Mouse (Mus musculus): ENCODE results near the gene Pacs2. TPM values are rescaled to one million over a fixed set of nuclear protein-coding genes. Genes with fewer than 3 reads are reported as not detected.

Gene Pacs2
- total RNA-seq, 2 experiments from 2014 or later, result 34.7 to 38.5 TPM

GRCm38 (mm10) chr12:113042543-113042942 lies 28.2 kb downstream of the Pacs2 start:
- DNase-seq, result no peak

DNA sequence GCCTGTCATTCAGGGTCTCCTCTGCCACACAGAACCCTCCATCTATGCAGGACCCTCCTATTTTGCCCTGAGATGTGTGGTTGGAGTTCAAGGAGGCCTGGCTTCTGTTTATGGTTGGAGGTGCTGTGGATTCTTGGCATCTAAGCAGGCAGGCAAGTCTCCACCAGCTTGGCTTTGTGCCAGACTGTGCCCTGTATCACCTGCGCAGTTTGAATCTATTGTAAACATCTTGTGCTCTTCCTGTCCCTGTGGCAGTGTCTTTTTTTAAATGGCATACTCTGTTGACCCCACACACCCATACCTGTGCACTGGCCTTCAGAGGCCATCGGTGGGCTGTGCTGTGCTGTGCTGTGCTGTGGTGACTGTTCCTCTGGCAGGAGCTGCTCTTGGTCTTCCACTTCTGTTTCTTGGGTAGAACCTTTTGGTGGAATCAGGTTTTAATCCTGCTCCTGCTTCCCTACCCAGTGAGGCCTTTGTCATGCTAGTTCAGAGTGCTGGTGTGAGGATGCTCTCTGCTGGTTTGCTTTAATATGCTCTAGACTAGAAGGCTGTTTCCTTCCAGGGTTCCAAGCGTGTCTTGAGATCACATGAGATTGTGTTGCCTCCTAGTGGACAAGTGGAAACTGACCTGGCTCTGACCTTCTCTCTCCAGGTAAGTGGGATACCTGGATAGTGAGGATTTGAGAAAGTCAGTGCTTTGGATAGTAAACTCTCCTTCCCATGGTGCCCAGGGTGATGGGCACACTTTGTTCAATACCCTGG lies 30.8 kb downstream of the Pacs2 start:
- DNase-seq, result no peak

GRCm38 (mm10) chr12:113046861-113047260 lies 32.6 kb downstream of the Pacs2 start:
- DNase-seq, result no peak

DNA sequence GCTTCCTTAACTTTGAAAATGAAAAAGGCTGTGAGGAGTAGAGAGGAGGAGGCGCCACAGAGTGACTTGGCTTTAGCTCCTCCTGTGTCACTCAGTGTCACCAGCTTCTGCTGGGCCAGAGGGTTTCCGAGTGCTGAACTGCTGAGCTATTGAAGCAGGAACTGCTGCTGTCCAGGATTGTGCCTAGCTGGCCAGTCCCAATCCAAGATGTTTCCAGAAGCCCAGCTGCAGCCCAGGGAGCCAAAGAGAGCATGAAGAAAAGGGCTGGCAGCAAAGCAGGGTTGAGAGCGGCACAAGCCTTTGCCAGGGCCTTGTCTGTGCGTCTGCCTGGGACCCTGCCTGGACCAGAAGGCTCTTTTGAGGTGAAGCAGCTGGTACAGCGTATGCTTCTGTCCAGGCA lies 33.8 kb downstream of the Pacs2 start:
- DNase-seq, result no peak

GRCm38 (mm10) chr12:113049836-113050235 lies 35.5 kb downstream of the Pacs2 start:
- no peak for DNase-seq

DNA sequence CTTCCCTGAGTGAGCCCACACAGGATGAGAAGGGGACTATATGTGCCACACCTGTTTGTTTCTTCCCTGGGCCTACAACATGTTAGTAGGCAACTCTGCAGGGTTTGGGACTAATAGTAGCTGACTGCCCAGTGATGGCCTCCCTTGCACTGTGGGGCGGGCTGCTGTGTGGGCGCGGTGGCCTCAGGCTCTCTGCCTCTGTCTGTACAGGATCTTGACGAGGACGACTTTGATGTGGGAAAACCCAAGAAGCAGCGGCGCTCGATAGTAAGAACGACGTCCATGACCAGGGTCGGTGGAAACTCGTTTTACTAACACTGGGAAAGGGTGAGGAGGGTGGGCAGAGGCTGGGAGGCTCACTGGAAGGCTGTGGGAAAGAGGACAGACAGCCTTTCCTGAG lies 36.4 kb downstream of the Pacs2 start:
- no peak for DNase-seq

DNA sequence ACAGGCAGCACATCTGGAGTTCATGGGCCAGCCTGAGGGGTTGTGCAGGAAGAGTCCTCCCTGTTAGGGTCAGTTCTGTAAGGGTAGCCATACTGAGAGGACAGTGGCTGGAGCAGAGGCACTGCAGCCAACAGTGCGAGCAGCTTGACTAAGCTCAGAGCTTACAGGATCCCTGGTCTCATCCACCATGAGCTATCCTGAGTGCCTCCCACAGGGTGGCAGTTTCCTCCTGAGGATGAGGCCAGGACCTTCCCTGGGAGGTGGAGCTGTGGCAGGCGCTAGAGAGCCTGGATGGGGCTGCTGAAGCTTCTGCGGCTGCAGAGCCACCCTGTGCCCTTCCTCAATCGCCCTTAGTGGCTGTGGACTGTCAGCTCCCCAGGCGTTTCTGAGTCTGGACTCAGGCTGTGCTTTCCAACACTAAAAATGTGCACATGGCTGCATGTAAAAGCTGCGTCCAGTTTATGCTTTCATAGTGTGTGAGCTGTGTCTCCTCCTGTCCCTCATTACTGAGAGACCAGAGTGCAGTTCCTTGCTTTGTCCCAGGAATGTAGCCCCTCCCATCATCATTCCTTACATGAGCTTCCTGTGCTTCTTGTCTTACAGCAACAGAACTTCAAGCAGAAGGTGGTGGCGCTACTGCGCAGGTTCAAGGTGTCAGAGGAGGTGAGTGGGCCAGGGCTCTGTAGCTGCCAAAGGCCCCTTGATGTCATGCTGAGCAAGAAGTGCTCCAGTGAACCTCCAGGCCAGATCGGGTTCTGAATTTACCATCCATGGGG lies 37.5 kb downstream of the Pacs2 start:
- DNase-seq, result no peak

DNA sequence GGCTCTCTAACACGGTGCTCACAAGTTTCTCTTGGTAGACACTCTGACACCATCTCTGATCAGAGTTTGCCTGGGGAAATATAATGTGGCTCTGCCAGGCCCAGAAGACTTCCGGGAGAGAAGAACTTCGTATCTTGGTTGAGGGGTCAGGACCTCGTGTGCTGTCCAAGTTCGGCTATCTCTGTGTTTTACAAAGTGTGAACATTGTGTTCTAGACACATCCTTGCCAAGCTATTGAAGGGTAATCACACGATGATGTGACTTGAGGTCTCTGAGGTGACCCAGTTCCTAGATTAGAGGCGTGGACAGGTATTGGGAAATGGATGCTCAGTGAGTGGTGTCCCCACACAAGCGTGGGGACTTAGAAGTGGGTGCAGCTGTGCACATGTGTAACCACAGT lies 41.8 kb downstream of the Pacs2 start:
- DNase-seq, result no peak

DNA sequence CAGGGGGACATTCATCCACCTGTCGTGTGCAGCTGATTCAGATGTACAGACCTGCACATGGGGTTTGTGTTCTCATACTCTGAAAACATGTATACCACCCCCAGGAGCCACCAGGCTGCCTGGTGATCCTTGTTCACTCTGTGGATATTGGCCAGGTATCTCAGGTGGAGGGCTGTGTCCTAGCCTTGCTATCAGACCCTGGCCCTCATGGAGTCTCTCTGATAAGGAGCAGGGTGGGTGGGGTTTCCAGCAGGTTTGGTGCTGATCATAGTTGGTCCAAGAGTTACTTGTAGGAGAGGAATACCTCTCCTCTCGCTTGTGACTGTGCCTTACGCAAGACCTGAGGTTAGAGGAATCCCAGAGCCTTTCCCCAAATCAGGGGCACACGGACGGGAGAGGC lies 45.9 kb downstream of the Pacs2 start:
- DNase-seq, result no peak

DNA sequence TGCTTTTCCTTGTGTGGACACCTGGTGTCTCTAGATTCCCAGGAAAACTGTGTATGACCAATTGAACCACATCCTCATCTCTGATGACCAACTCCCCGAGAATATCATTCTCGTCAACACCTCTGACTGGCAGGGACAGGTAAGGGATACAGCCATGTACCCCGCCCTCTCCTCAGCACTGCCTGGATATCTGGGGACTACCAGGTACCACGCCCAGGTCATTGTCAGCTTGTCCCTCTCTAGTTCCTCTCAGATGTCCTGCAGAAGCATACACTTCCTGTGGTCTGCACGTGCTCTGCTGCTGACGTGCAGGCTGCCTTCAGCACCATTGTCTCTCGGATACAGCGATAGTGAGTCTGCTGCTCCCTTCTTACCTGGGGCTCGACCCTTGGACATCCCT lies 47.3 kb downstream of the Pacs2 start:
- no peak for DNase-seq

GRCm38 (mm10) chr12:113062201-113062600 lies 47.9 kb downstream of the Pacs2 start:
- no peak for DNase-seq

GRCm38 (mm10) chr12:113063700-113064099 lies 49.4 kb downstream of the Pacs2 start:
- no peak for DNase-seq

DNA sequence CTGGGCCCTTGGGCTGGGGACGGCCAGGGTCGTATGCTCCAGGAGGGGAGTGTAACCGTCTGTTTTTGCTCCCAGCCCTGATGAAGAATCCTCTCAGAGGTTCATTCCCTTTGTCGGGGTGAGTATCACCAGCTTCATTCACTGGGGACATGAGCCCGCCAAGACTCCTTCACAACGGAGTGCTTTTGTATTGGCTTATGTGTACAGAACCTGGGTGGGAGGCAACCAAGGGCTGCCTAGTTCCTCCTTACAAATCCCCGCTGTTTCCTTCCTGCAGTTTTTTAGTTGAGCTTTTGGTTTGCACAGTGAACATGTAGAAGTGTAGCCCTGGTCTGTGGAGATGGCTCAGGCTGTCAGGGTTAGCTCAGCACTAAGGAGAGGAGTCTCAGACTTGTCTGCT lies 53.7 kb downstream of the Pacs2 start:
- DNase-seq, result no peak

DNA sequence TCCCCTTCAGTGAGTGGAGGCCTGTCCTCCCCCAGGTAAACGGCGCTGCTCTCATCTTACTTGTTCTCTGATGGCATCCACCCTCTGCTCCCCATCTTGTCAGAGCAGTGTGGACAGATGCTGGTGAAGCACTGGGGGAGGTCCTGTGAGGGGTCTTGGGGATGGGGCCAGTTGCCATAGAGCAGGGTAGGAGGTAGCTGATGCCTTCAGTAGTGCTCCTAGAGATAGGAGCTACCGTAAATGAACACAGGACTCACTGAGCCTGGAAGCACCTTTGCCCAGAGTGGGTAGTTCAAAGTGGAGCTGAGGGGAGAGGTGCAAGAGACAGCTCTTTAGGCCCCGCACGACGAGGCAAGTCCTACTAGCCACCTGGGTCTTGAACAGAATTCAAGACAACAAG lies 55.1 kb downstream of the Pacs2 start:
- DNase-seq, result no peak

GRCm38 (mm10) chr12:113071321-113071720 lies 57.0 kb downstream of the Pacs2 start:
- no peak for DNase-seq

- DNase-seq, result no peak
Measured at GRCm38 (mm10) chr12:113071827-113072226, 57.5 kb downstream of the Pacs2 start.

DNA sequence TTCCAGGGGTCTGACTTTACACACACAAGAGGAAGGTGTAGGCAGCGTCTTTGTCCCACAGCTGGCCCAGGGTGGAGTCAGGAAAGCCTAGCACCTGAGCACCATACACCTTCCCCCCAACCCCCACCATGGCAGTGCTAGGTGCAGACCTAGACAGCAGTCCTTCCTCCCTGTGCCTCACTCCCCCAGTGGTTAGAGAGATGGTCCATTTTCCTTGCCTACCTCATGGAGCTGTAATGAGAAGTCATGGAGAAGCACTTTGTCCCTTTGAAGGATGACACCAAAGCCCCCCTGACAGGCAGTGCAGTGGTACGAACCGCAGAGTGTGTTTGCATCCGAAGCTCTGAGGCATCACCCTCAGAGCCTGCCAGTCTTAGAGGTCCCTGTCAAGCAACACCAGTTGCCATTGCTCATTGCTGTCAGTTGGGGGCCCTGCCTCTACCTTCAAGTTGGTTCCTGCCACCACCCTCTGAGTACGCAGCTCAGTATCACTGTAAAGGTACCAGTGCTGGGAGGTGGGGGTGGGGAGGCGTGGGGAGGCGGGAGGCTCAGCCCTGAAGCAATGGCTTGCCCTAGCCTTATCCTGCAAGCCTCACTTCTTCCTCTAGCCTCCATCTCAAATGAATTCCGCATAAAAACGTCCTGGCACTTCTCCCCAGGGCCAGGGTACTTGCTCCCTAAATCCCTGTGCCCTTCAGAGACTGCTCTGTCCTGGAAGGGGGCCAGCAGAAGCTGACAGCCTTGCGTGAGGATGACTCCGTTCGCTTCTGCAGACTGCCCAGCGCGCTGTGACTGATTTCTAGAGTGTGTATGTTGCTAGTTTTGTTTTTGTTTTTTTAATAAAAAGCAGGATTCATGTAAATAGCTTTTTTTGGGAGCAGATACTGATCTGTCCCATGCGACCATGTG lies 59.4 kb downstream of the Pacs2 start:
- DNase-seq, result no peak

DNA sequence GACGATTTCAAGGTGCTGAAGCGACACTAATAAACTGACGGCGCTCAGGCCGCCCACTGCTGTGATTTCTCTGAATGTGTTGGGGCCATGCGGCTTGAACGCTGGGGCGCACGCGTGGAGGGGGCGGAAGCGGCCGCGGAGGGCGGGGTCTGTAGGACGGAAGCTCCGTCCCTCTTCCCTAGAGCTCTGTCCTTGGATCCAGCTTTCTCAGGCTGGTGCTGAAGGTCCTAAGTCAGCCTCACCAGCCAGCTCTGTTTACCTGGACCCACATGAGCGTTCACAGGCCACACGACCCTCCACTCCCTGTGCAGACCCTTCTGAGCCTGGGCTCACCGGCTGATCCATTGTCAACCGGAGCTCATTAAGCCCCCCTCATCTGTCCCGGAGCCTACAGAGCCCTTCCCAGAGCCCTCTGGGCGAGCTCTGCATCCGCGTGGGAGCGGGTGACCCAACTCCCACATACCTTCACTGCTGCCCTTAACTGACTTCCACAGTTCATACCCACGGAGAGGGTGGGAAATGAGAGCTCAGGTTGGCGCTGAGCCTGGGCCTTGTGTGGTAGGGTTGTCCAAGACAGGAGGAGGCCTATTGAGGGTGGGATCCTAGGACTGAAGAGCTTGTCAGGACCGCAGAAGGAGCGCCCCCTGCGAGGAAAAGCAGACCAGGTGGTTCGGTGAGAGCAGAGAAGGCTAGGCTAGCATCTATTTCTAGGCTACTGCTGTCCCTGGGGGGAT lies 60.2 kb downstream of the Pacs2 start, which contains the start of gene Tex22:
Tex22 (plus strand) TSS at position 174 of the 734 bp plus-strand sequence.
- DNase-seq, result peak; percentile 81

DNA sequence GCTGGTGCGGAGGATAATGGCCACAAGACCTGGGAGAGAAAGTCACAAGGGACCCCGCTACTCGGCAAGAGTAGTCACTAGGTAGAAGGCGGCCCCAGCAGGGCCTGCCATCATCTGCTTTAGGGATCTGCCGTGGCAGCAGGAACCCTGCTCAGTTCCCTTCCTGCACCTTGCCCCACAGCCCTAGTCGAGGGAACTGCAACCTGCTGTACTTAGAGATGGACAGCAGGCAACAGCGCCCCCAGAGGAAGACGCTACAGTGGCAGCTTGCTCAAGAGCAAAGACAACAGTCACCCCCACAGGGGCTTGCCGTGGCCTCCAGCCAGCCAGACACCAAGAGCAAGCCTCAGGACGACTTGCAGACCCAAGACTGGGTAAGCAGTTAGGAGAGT lies 60.8 kb downstream of the Pacs2 start:
- peak; percentile 79 for DNase-seq

- DNase-seq, result no peak
Measured at GRCm38 (mm10) chr12:113075486-113075885, 61.2 kb downstream of the Pacs2 start.

GRCm38 (mm10) chr12:113087276-113087675 lies 73.0 kb downstream of the Pacs2 start:
- no peak for DNase-seq

- DNase-seq, result no peak
Measured at GRCm38 (mm10) chr12:113088026-113088425, 73.7 kb downstream of the Pacs2 start.

Measured in gastrocnemius, postnatal 25 days (tissue).